Mouse (Mus musculus): ENCODE data around the gene Ttll7. TPM values are rescaled to one million over a fixed set of nuclear protein-coding genes. Genes with fewer than 3 reads are reported as not detected.
A peak's percentile ranks its signal among the peaks of the same experiment; 100 is the strongest.

Gene Ttll7
- polyA plus RNA-seq, 1 experiment from 2014 or later, result 6.3 TPM

- ATAC-seq (ENCODE audit: low FRiP score), result no peak
- Histone ChIP-seq H3K9ac (ENCODE audit: low read length) (no peak overlapping the region), H3K9me3 (ENCODE audit: control insufficient read depth, low read length) (no peaks in the 10 kb centered on the region), H3K36me3 (ENCODE audit: control insufficient read depth, insufficient read depth, low read length) (no peaks in the 10 kb centered on the region), H3K4me3 (ENCODE audit: low read depth, low read length) (no peak overlapping the region), H3K27me3 (ENCODE audit: control insufficient read depth, insufficient read depth, low read length) (no peaks in the 10 kb centered on the region), H3K27ac (ENCODE audit: low read depth, low read length) (no peak overlapping the region), H3K4me1 (ENCODE audit: control insufficient read depth, insufficient read depth, low read length) (no peaks in the 10 kb centered on the region), H3K4me2 (no peak overlapping the region)
- no peak for DNase-seq (ENCODE audit: low spot score, missing footprints)
- WGBS, result 89% methylated on average over 8 of the region's 8 CpGs
These were observed 4.1 kb upstream of the Ttll7 start for GRCm38 (mm10) chr3:146848112-146848511.

- 89% methylated on average over 7 of the region's 7 CpGs for WGBS
- no peaks in the 10 kb centered on the region for H3K9me3 ChIP-seq (ENCODE audit: control insufficient read depth, low read length)
These were observed 2.8 kb upstream of the Ttll7 start for GRCm38 (mm10) chr3:146849360-146849759.

GRCm38 (mm10) chr3:146854473-146855087, 2.4 kb downstream of the Ttll7 start:
- no peak overlapping the region for H3K4me3 ChIP-seq (ENCODE audit: low read depth, low read length)
- 82% methylated on average over 7 of the region's 7 CpGs for WGBS
- no peak overlapping the region for H3K27ac ChIP-seq (ENCODE audit: low read depth, low read length)

More at GRCm38 (mm10) chr3:146849360-146849759, 2.8 kb upstream of the Ttll7 start:
- no peaks in the 10 kb centered on the region for H3K36me3 ChIP-seq (ENCODE audit: control insufficient read depth, insufficient read depth, low read length)
- H3K27me3 ChIP-seq (ENCODE audit: control insufficient read depth, insufficient read depth, low read length), result no peaks in the 10 kb centered on the region
- H3K4me3 ChIP-seq (ENCODE audit: low read depth, low read length), result no peak overlapping the region
- H3K4me2 ChIP-seq, result no peak overlapping the region
- no peak overlapping the region for H3K9ac ChIP-seq (ENCODE audit: low read length)
- H3K4me1 ChIP-seq (ENCODE audit: control insufficient read depth, insufficient read depth, low read length), result no peaks in the 10 kb centered on the region
- ATAC-seq (ENCODE audit: low FRiP score) (no peak), DNase-seq (ENCODE audit: low spot score, missing footprints) (no peak)
- no peak overlapping the region for H3K27ac ChIP-seq (ENCODE audit: low read depth, low read length)

GRCm38 (mm10) chr3:146857373-146857772, 5.2 kb downstream of the Ttll7 start:
- H3K4me3 ChIP-seq (ENCODE audit: low read depth, low read length), result no peak overlapping the region
- H3K4me1 ChIP-seq (ENCODE audit: control insufficient read depth, insufficient read depth, low read length), result no peaks in the 10 kb centered on the region
- H3K9ac ChIP-seq (ENCODE audit: low read length), result no peak overlapping the region
- ATAC-seq (ENCODE audit: low FRiP score), result no peak
- WGBS, result 83% methylated on average over 10 of the region's 10 CpGs
- H3K27ac ChIP-seq (ENCODE audit: low read depth, low read length), result no peak overlapping the region
- no peak overlapping the region for H3K4me2 ChIP-seq
- H3K27me3 ChIP-seq (ENCODE audit: control insufficient read depth, insufficient read depth, low read length), result no peaks in the 10 kb centered on the region
- no peaks in the 10 kb centered on the region for H3K9me3 ChIP-seq (ENCODE audit: control insufficient read depth, low read length)
- peak; percentile 47 for DNase-seq (ENCODE audit: low spot score, missing footprints)
- no peaks in the 10 kb centered on the region for H3K36me3 ChIP-seq (ENCODE audit: control insufficient read depth, insufficient read depth, low read length)

More at GRCm38 (mm10) chr3:146854473-146855087, 2.4 kb downstream of the Ttll7 start:
- H3K36me3 ChIP-seq (ENCODE audit: control insufficient read depth, insufficient read depth, low read length), result no peaks in the 10 kb centered on the region
- H3K9ac ChIP-seq (ENCODE audit: low read length), result no peak overlapping the region
- DNase-seq (ENCODE audit: low spot score, missing footprints) (peak; percentile 78), ATAC-seq (ENCODE audit: low FRiP score) (no peak)
- no peak overlapping the region for H3K4me2 ChIP-seq
- no peaks in the 10 kb centered on the region for H3K9me3 ChIP-seq (ENCODE audit: control insufficient read depth, low read length)
- H3K4me1 ChIP-seq (ENCODE audit: control insufficient read depth, insufficient read depth, low read length), result no peaks in the 10 kb centered on the region
- no peaks in the 10 kb centered on the region for H3K27me3 ChIP-seq (ENCODE audit: control insufficient read depth, insufficient read depth, low read length)

- no peaks in the 10 kb centered on the region for H3K36me3 ChIP-seq (ENCODE audit: control insufficient read depth, insufficient read depth, low read length)
- H3K4me1 ChIP-seq (ENCODE audit: control insufficient read depth, insufficient read depth, low read length), result no peaks in the 10 kb centered on the region
- 89% methylated on average over 2 of the region's 2 CpGs for WGBS
- DNase-seq (ENCODE audit: low spot score, missing footprints) (no peak), ATAC-seq (ENCODE audit: low FRiP score) (no peak)
- H3K27me3 ChIP-seq (ENCODE audit: control insufficient read depth, insufficient read depth, low read length), result no peaks in the 10 kb centered on the region
- H3K27ac ChIP-seq (ENCODE audit: low read depth, low read length), result no peak overlapping the region
- no peak overlapping the region for H3K4me2 ChIP-seq
- no peak overlapping the region for H3K9ac ChIP-seq (ENCODE audit: low read length)
- no peak overlapping the region for H3K4me3 ChIP-seq (ENCODE audit: low read depth, low read length)
- no peaks in the 10 kb centered on the region for H3K9me3 ChIP-seq (ENCODE audit: control insufficient read depth, low read length)
These were observed 8.1 kb downstream of the Ttll7 start for GRCm38 (mm10) chr3:146860308-146860707.

- DNase-seq (ENCODE audit: low spot score, missing footprints), result no peak
- Histone ChIP-seq H3K4me3 (ENCODE audit: low read depth, low read length) (no peak overlapping the region), H3K9me3 (ENCODE audit: control insufficient read depth, low read length) (no peaks in the 10 kb centered on the region), H3K4me1 (ENCODE audit: control insufficient read depth, insufficient read depth, low read length) (no peaks in the 10 kb centered on the region), H3K27ac (ENCODE audit: low read depth, low read length) (no peak overlapping the region), H3K9ac (ENCODE audit: low read length) (no peak overlapping the region), H3K36me3 (ENCODE audit: control insufficient read depth, insufficient read depth, low read length) (no peaks in the 10 kb centered on the region), H3K27me3 (ENCODE audit: control insufficient read depth, insufficient read depth, low read length) (no peaks in the 10 kb centered on the region), H3K4me2 (no peak overlapping the region)
- WGBS, result 39% methylated on average over 4 of the region's 4 CpGs
- no peak for ATAC-seq (ENCODE audit: low FRiP score)
These were observed 14.4 kb downstream of the Ttll7 start for GRCm38 (mm10) chr3:146866563-146866962.

GRCm38 (mm10) chr3:146871954-146872353, 19.8 kb downstream of the Ttll7 start:
- ATAC-seq (ENCODE audit: low FRiP score) (no peak), DNase-seq (ENCODE audit: low spot score, missing footprints) (no peak)
- WGBS, result 86% methylated on average over 3 of the region's 3 CpGs
- Histone ChIP-seq H3K27ac (ENCODE audit: low read depth, low read length) (no peak overlapping the region), H3K4me2 (no peak overlapping the region), H3K36me3 (ENCODE audit: control insufficient read depth, insufficient read depth, low read length) (no peaks in the 10 kb centered on the region), H3K9me3 (ENCODE audit: control insufficient read depth, low read length) (no peaks in the 10 kb centered on the region), H3K4me1 (ENCODE audit: control insufficient read depth, insufficient read depth, low read length) (no peaks in the 10 kb centered on the region), H3K4me3 (ENCODE audit: low read depth, low read length) (no peak overlapping the region), H3K27me3 (ENCODE audit: control insufficient read depth, insufficient read depth, low read length) (no peaks in the 10 kb centered on the region), H3K9ac (ENCODE audit: low read length) (no peak overlapping the region)

GRCm38 (mm10) chr3:146875929-146876328, 23.8 kb downstream of the Ttll7 start:
- no peak overlapping the region for H3K4me3 ChIP-seq (ENCODE audit: low read depth, low read length)
- no peaks in the 10 kb centered on the region for H3K36me3 ChIP-seq (ENCODE audit: control insufficient read depth, insufficient read depth, low read length)
- DNase-seq (ENCODE audit: low spot score, missing footprints) (peak; percentile 72), ATAC-seq (ENCODE audit: low FRiP score) (no peak)
- H3K4me2 ChIP-seq, result no peak overlapping the region
- H3K4me1 ChIP-seq (ENCODE audit: control insufficient read depth, insufficient read depth, low read length), result no peaks in the 10 kb centered on the region
- 73% methylated on average over 2 of the region's 2 CpGs for WGBS
- no peaks in the 10 kb centered on the region for H3K27me3 ChIP-seq (ENCODE audit: control insufficient read depth, insufficient read depth, low read length)
- no peak overlapping the region for H3K27ac ChIP-seq (ENCODE audit: low read depth, low read length)
- H3K9ac ChIP-seq (ENCODE audit: low read length), result no peak overlapping the region
- H3K9me3 ChIP-seq (ENCODE audit: control insufficient read depth, low read length), result no peaks in the 10 kb centered on the region

GRCm38 (mm10) chr3:146893931-146894330, 41.8 kb downstream of the Ttll7 start:
- H3K9ac ChIP-seq (ENCODE audit: low read length), result no peak overlapping the region
- H3K27me3 ChIP-seq (ENCODE audit: control insufficient read depth, insufficient read depth, low read length), result no peaks in the 10 kb centered on the region
- H3K36me3 ChIP-seq (ENCODE audit: control insufficient read depth, insufficient read depth, low read length), result no peaks in the 10 kb centered on the region
- DNase-seq (ENCODE audit: low spot score, missing footprints), result no peak
- H3K27ac ChIP-seq (ENCODE audit: low read depth, low read length), result no peak overlapping the region
- H3K9me3 ChIP-seq (ENCODE audit: control insufficient read depth, low read length), result no peaks in the 10 kb centered on the region
- no peak overlapping the region for H3K4me2 ChIP-seq
- WGBS, result 92% methylated on average over 13 of the region's 13 CpGs
- H3K4me1 ChIP-seq (ENCODE audit: control insufficient read depth, insufficient read depth, low read length), result no peaks in the 10 kb centered on the region
- ATAC-seq (ENCODE audit: low FRiP score), result no peak
- no peak overlapping the region for H3K4me3 ChIP-seq (ENCODE audit: low read depth, low read length)
